Mouse (Mus musculus): Measurements from ENCODE around the gene Pdpr.
"Not testable (repeated sequence)": the region's sequence is repeated elsewhere in the genome, so short reads cannot be mapped to it uniquely, and the experiment has no call there.

Pdpr gene

DNA sequence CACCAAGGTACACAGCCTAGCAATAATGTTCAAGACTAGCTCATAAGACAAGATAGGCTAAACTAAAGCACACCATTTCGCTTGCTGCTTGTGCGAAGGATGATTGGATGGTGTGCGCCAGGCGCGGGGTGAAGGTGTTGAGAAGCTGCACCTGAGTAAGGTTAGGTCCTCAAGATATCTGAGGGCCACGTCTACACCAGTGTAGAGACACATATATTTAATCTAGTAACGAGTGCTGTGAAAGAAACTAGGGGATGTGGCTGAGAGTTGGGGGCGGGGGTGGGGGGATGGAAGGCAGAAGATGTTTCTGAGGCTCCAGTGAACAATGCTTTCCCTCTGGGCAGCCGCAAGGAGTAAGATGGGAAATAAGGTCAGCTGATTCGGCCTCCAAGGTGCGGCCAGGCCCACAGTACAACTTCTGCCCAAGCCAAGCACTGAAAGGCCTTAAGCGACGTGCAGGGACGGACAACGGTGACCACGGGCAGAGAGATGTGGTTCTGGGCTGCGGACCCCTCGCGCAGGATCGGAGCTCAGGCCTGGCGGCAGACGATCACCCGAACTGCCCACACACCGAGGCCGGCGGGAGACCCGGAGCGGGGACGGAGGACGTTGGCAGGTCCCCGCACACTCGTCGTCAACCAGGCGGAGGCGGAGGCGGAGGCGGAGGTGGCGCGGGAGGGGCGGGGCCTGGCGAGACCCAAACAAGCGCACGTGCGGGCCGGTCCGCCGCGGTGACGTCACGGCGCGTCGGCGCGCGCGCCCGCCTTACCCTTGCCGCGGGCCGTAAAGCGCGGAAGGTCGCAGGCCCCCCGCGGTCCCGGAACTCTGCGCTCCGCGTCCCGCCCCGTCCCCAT, at the start of gene Pdpr:
TSS of gene Pdpr (plus strand) at position 766 of the 854 bp plus-strand sequence.
- peak; percentile 88 for DNase-seq (ENCODE audit: low spot score)

- DNase-seq (ENCODE audit: low spot score) = no peak
Observed at GRCm38 (mm10) chr8:111048694-111049093, 45.7 kb upstream of the Pdpr start.

DNA sequence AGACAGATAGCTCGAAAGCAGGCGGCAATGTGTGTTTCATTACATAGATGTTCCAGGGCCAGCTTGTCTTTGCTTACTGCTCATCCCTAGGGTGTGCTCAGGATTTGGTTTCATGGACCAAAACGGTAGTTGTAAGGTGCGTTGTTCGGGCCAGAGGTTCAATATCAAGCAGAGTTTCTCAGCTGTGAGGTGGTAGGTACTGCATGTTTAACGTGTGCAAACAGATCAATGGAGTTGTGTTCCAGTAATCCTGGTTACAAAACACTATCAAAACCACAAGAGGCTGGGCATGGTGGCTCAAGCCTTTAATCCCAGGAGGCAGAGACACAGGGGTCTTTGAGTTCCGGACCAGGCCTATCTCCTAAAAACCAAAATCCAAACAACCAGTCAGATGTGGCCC, 45.3 kb upstream of the Pdpr start:
- DNase-seq (ENCODE audit: low spot score) = no peak

GRCm38 (mm10) chr8:111053827-111054518, 40.5 kb upstream of the Pdpr start:
- no peak for DNase-seq (ENCODE audit: low spot score)

GRCm38 (mm10) chr8:111055031-111055634, 39.3 kb upstream of the Pdpr start:
- DNase-seq (ENCODE audit: low spot score) = no peak

- DNase-seq (ENCODE audit: low spot score) = no peak
Observed at GRCm38 (mm10) chr8:111055661-111056060, 38.8 kb upstream of the Pdpr start.

GRCm38 (mm10) chr8:111056158-111056663, 38.2 kb upstream of the Pdpr start, which contains the start of gene Exosc6:
TSS of gene Exosc6 (plus strand) at chr8:111056339.
- peak; percentile 98 for DNase-seq (ENCODE audit: low spot score)

- peak; percentile 31 for DNase-seq (ENCODE audit: low spot score)
Observed at GRCm38 (mm10) chr8:111056691-111057293, 37.6 kb upstream of the Pdpr start.

DNA sequence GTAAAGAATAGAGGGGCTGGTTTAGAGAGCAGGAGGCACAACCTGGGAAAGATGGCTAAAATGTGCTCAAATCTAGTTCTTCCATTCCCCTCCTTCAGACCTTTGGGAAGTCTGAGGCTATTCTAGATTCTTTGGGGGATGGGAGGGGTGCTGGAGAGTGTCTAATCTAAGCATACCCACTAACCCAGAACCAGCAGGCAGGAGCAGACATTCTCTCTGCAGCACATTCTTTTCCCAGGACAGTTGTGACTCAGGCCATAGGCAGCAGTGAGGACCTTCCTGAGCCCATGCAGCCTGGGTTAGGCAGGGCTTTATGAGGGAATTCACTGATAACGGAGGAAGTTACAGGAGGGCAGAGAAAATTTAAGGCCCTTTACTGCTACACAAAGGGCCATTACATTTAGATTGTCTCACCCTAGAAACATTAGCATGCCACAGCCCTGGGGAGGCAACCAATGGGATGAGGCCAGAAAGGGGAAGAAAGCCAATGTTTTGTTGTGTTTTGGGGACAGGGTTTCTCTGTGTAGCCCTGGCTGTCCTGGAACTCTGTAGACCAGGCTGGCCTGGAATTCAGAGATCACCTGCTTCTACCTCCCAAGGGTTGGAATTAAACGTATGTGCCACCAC, 35.4 kb upstream of the Pdpr start:
- no peak for DNase-seq (ENCODE audit: low spot score)

GRCm38 (mm10) chr8:111061688-111062071, 32.8 kb upstream of the Pdpr start:
- peak; percentile 42 for DNase-seq (ENCODE audit: low spot score)

DNA sequence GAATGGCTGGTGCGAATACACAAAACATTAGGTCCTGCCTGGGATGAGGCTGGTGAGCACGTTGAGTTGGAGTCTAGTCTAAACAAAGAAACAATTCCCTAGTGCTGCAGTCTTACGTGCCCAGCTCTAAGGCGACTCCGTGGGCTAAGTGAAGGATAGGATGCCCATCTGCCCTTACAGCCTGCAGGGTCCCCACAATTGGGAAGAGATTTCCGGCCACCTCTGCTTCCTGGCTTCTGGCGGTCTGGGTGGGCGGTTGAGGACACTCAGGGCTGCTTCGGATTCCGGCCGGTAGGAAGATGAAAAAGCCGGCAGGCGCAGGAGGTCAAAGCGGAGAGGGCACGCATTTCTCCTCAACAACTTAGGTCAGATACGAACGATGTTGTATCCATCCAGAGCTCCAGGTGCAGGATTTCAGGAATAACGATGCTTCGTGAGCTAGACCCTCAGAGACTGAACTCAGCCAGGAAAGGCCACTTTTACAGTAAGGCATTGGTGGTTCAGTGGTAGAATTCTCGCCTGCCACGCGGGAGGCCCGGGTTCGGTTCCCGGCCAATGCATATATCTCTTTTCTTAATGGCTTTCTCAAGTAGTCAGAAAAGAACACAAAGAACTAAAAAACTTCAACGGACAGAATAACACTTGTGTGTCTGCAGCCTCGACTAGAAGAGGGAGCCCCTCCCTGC, 32.2 kb upstream of the Pdpr start:
- DNase-seq (ENCODE audit: low spot score) = peak; percentile 91

GRCm38 (mm10) chr8:111062893-111063292, 31.5 kb upstream of the Pdpr start:
- DNase-seq (ENCODE audit: low spot score) = no peak

- no peak for DNase-seq (ENCODE audit: low spot score)
Observed at GRCm38 (mm10) chr8:111066308-111066707, 28.1 kb upstream of the Pdpr start.

DNA sequence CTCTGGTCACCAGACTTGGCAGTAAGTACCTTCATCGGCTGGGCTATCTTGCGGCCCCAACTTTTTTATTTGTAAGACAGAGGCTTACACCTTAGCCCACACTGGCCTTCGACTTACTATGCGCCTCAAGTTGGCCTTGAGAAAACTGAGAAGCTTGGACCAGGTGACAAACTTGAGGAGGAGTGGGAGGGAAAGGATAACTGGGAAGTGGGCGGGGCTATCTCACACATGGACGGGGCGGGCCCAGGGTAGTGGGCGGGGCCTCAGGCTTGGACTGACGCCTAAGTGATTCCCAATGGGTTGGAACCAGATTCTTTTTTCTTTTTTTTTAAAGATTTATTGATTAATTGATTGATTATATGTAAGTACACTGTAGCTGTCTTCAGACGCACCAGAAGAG, 27.0 kb upstream of the Pdpr start:
- no peak for DNase-seq (ENCODE audit: low spot score)

GRCm38 (mm10) chr8:111068660-111069059, 25.8 kb upstream of the Pdpr start:
- not testable (repeated sequence) for DNase-seq (ENCODE audit: low spot score)

GRCm38 (mm10) chr8:111075926-111076325, 18.5 kb upstream of the Pdpr start:
- DNase-seq (ENCODE audit: low spot score) = no peak

DNA sequence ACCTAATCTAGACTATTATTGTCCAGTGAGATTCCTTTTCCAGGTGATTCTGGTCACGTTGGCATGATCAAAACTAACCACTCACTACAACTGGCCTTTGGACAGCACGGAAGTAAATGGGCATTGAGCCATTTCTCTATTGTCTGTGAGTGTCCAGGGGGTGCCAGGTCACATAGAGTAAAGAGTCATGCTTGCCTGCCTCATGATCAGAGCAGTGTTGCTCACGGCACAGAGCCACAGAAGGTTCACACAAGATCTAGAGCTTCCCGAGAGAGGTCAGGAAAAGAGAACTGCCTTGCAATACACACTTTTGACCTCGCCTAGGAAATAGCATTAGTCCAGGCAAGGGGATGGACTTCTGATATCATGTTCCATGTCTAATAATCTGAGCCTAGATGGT, 15.0 kb upstream of the Pdpr start:
- DNase-seq (ENCODE audit: low spot score) = no peak

DNA sequence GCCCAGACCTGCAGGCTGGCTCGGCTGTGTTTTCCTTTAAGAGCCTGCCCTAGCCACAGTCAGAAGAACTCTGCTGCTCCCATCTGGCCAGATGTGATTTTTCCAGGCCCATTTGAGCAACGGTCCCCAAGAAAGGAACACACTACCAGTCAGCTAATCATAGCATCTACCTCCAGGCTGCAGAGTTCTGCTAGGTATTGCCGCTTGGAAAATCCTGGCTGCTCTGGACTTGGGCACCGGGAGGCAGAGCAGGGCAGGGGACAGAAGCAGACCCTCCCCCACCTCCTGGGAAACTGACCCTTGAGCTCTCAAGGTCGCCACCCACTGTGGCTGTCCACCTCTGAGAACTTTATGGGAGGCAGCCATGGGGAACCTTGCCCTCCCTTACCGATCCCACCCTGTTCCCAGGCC, 14.6 kb upstream of the Pdpr start:
- DNase-seq (ENCODE audit: low spot score) = peak; percentile 51

GRCm38 (mm10) chr8:111081580-111082258, 12.7 kb upstream of the Pdpr start:
- DNase-seq (ENCODE audit: low spot score) = no peak

DNA sequence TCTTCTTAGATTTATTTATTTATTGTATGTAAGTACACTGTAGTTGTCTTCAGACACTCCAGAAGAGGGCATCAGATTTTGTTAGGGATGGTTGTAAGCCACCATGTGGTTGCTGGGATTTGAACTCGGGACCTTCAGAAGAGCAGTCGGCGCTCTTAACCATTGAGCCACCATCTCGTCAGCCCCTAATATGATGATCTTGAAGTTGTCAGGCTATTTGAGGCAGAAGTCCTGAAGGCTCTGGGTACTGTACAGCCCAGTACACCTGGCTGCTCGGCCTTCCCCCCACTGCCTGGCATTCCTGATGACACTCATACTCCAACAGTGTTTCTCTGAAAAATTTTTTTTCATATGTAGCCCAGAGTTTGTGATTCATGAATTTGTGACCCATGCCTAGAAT, 10.5 kb upstream of the Pdpr start:
- not testable (repeated sequence) for DNase-seq (ENCODE audit: low spot score)

DNA sequence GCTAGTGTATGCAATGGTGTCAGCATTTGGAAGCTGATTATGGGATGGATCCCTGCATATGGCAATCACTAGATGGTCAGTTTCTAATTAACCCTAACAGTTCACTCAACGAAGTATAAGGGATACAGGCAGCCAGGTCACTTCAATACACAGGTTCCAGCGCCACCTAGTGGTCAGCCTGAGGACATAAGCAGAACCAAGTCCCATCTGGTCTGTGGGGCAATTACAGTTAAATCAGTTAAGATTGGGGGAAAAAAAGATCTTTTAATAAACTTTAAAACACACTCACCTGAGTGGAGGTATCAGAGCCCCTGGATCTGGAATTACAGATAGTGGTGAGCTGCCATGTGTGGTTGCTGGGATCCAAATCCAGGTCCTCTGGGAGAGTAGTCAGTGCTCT, 4.3 kb upstream of the Pdpr start:
- DNase-seq (ENCODE audit: low spot score) = peak; percentile 90
